Mouse (Mus musculus) forebrain, embryonic 10.5 days (tissue): ENCODE results near the gene Fam57a. TPM values are rescaled to one million over a fixed set of nuclear protein-coding genes. Genes with fewer than 3 reads are reported as not detected.

Experiments
- DNase-seq: peaks from one replicate; pipeline ENCODE4 v3.0.0-alpha.2; 2017; ENCODE audit warnings: low spot score; ENCODE audit errors: extremely low spot score
- H3K27ac ChIP-seq: fragments of 300-500 bp; sonication (generic); 2 replicates; pipeline ENCODE4 v1.5.1; 2016; ENCODE audit warnings: mild to moderate bottlenecking
- H3K27me3 ChIP-seq: fragments of 300-500 bp; sonication (generic); 2 replicates; pipeline ENCODE4 v1.6.1; 2016; ENCODE audit warnings: mild to moderate bottlenecking; ENCODE audit not compliant: poor library complexity, severe bottlenecking
- H3K36me3 ChIP-seq: fragments of 300-500 bp; sonication (generic); replicated peaks from 2 replicates; pipeline ENCODE4 v1.6.1; 2016; ENCODE audit warnings: mild to moderate bottlenecking, moderate library complexity
- H3K4me1 ChIP-seq: fragments of 300-500 bp; sonication (generic); 2 replicates; pipeline ENCODE4 v1.6.1; 2016
- H3K4me3 ChIP-seq: fragments of 300-500 bp; sonication (generic); 2 replicates; pipeline ENCODE4 v1.5.1; 2016; ENCODE audit warnings: mild to moderate bottlenecking, moderate library complexity
- H3K9me3 ChIP-seq: fragments of 300-500 bp; sonication (generic); 2 replicates; pipeline ENCODE4 v1.6.1; 2016; ENCODE audit warnings: mild to moderate bottlenecking, moderate library complexity
- WGBS: fragments of 180-500 bp; shearing (Covaris S2); methylation state at CpG from one replicate; pipeline ENCODE4 v1.1.7; 2016; 5-methylcytosine and 5-hydroxymethylcytosine counted together
- polyA plus RNA-seq: library from polyadenylated mRNA; unstranded; fragments of >200 nt; fragmentation: Nextera tagmentation; extraction: Ambion mirVana; gene quantifications from 2 replicates; pipeline ENCODE4 v1.2.1, GENCODE M21; 2016

The Fam57a gene
- polyA plus RNA-seq, 1 experiment from 2014 or later: 30.9 TPM

GRCm38 (mm10) chr11:76236136-76236535, 56.7 kb downstream of the Fam57a start:
- Histone ChIP-seq H3K4me1 (no peaks in the 10 kb centered on the region), H3K27ac (no peak overlapping the region), H3K27me3 (no peaks in the 10 kb centered on the region), H3K9me3 (no peaks in the 10 kb centered on the region), H3K4me3 (no peak overlapping the region), H3K36me3 (peaks cover 90% of the 10 kb centered on the region)
- no peak for DNase-seq
- 90% methylated on average over 3 of the region's 3 CpGs for WGBS

- no peak for DNase-seq
- peaks cover 23% of the 10 kb centered on the region for H3K4me1 ChIP-seq
- no peaks in the 10 kb centered on the region for H3K27me3 ChIP-seq
- no peak overlapping the region for H3K27ac ChIP-seq
- H3K9me3 ChIP-seq: no peaks in the 10 kb centered on the region
- 93% methylated on average over 2 of the region's 2 CpGs for WGBS
- no peak overlapping the region for H3K4me3 ChIP-seq
- peaks cover 54% of the 10 kb centered on the region for H3K36me3 ChIP-seq
Measured at GRCm38 (mm10) chr11:76239750-76240149, 60.3 kb downstream of the Fam57a start.

- H3K4me1 ChIP-seq: peaks cover 27% of the 10 kb centered on the region
- no peaks in the 10 kb centered on the region for H3K27me3 ChIP-seq
- peak; percentile 93 for DNase-seq
- peak within 1 kb of the TSS; percentile 90 for H3K27ac ChIP-seq
- peaks cover 42% of the 10 kb centered on the region for H3K36me3 ChIP-seq
- peak within 1 kb of the TSS; percentile 74 for H3K4me3 ChIP-seq
- under 1% methylated on average over 61 of the region's 61 CpGs for WGBS
- H3K9me3 ChIP-seq: no peaks in the 10 kb centered on the region
Measured at GRCm38 (mm10) chr11:76242901-76243810, 63.7 kb downstream of the Fam57a start, which contains the start of the genes Mrm3 and Glod4. Gene Mrm3 (plus strand): TSS chr11:76243715. Gene Glod4 (minus strand): TSS chr11:76243725.

GRCm38 (mm10) chr11:76243811-76244546, 64.5 kb downstream of the Fam57a start:
- Histone ChIP-seq H3K4me1 (peaks cover 27% of the 10 kb centered on the region), H3K27ac (peak overlapping the region; percentile 90), H3K36me3 (peaks cover 42% of the 10 kb centered on the region), H3K9me3 (no peaks in the 10 kb centered on the region), H3K27me3 (no peaks in the 10 kb centered on the region), H3K4me3 (peak overlapping the region; percentile 74)
- whole genome bisulfite sequencing: 4% methylated on average over 34 of the region's 34 CpGs
- no peak for DNase-seq

GRCm38 (mm10) chr11:76246439-76246838, 67.0 kb downstream of the Fam57a start:
- no peak for DNase-seq
- no peak overlapping the region for H3K27ac ChIP-seq

GRCm38 (mm10) chr11:76247239-76247638, 67.8 kb downstream of the Fam57a start:
- Histone ChIP-seq H3K27ac (no peak overlapping the region), H3K36me3 (peaks cover 47% of the 10 kb centered on the region), H3K27me3 (no peaks in the 10 kb centered on the region), H3K4me1 (peaks cover 26% of the 10 kb centered on the region), H3K9me3 (no peaks in the 10 kb centered on the region), H3K4me3 (no peak overlapping the region)
- 54% methylated on average over 2 of the region's 2 CpGs for WGBS
- DNase-seq: no peak

More at GRCm38 (mm10) chr11:76246439-76246838, 67.0 kb downstream of the Fam57a start:
- Histone ChIP-seq H3K36me3 (peaks cover 47% of the 10 kb centered on the region), H3K4me3 (no peak overlapping the region), H3K4me1 (peaks cover 27% of the 10 kb centered on the region), H3K27me3 (no peaks in the 10 kb centered on the region), H3K9me3 (no peaks in the 10 kb centered on the region)

- Histone ChIP-seq H3K9me3 (no peaks in the 10 kb centered on the region), H3K27ac (no peak overlapping the region), H3K4me1 (peaks cover 40% of the 10 kb centered on the region), H3K27me3 (no peaks in the 10 kb centered on the region), H3K36me3 (peaks cover 67% of the 10 kb centered on the region), H3K4me3 (no peak overlapping the region)
- DNase-seq: no peak
- 73% methylated on average over 3 of the region's 3 CpGs for whole genome bisulfite sequencing
Measured at GRCm38 (mm10) chr11:76252036-76252435, 72.6 kb downstream of the Fam57a start.

GRCm38 (mm10) chr11:76253145-76253917, 73.9 kb downstream of the Fam57a start:
- Histone ChIP-seq H3K4me1 (peaks cover 48% of the 10 kb centered on the region), H3K27ac (peak overlapping the region; percentile 60), H3K27me3 (no peaks in the 10 kb centered on the region), H3K9me3 (no peaks in the 10 kb centered on the region), H3K36me3 (peaks cover 71% of the 10 kb centered on the region), H3K4me3 (no peak overlapping the region)
- 61% methylated on average over 5 of the region's 5 CpGs for WGBS
- DNase-seq: peak; percentile 84

GRCm38 (mm10) chr11:76253918-76254264, 74.4 kb downstream of the Fam57a start:
- H3K9me3 ChIP-seq: no peaks in the 10 kb centered on the region
- H3K27me3 ChIP-seq: no peaks in the 10 kb centered on the region
- H3K27ac ChIP-seq: peak overlapping the region; percentile 60
- DNase-seq: no peak
- 91% methylated on average over 4 of the region's 4 CpGs for WGBS
- no peak overlapping the region for H3K4me3 ChIP-seq
- peaks cover 50% of the 10 kb centered on the region for H3K4me1 ChIP-seq
- peaks cover 71% of the 10 kb centered on the region for H3K36me3 ChIP-seq

- peak overlapping the region; percentile 17; the same call in 1 of the 2 replicates for H3K27ac ChIP-seq
Measured at GRCm38 (mm10) chr11:76255431-76256001, 76.0 kb downstream of the Fam57a start.

GRCm38 (mm10) chr11:76256129-76256528, 76.7 kb downstream of the Fam57a start:
- WGBS: 54% methylated on average over 5 of the region's 5 CpGs
- peaks cover 72% of the 10 kb centered on the region for H3K4me1 ChIP-seq
- DNase-seq: no peak

More at GRCm38 (mm10) chr11:76255431-76256001, 76.0 kb downstream of the Fam57a start:
- no peak for DNase-seq
- Histone ChIP-seq H3K36me3 (peaks cover 71% of the 10 kb centered on the region), H3K9me3 (no peaks in the 10 kb centered on the region), H3K4me1 (peaks cover 66% of the 10 kb centered on the region), H3K27me3 (no peaks in the 10 kb centered on the region), H3K4me3 (no peak overlapping the region)
- 85% methylated on average over 4 of the region's 4 CpGs for WGBS

GRCm38 (mm10) chr11:76257386-76257785, 77.9 kb downstream of the Fam57a start:
- Histone ChIP-seq H3K9me3 (no peaks in the 10 kb centered on the region), H3K27me3 (no peaks in the 10 kb centered on the region), H3K4me3 (no peak overlapping the region), H3K4me1 (peaks cover 80% of the 10 kb centered on the region), H3K36me3 (peaks cover 80% of the 10 kb centered on the region), H3K27ac (peak overlapping the region; percentile 6; the same call in 1 of the 2 replicates)
- WGBS: 85% methylated on average over 4 of the region's 4 CpGs
- no peak for DNase-seq

More at GRCm38 (mm10) chr11:76256129-76256528, 76.7 kb downstream of the Fam57a start:
- Histone ChIP-seq H3K36me3 (peaks cover 71% of the 10 kb centered on the region), H3K27me3 (no peaks in the 10 kb centered on the region), H3K27ac (peak overlapping the region; percentile 40), H3K9me3 (no peaks in the 10 kb centered on the region), H3K4me3 (no peak overlapping the region)
